Mouse (Mus musculus): ENCODE results near the gene Mboat2. TPM values are rescaled to one million over a fixed set of nuclear protein-coding genes. Genes with fewer than 3 reads are reported as not detected.

Mboat2 gene
- 10 to 100 TPM; 14.0 to 15.7 TPM for total RNA-seq (2021)
- long read RNA-seq, experiment 1, full-length matches to known transcripts: 13 of 16 reads
- long read RNA-seq, experiment 1, partial matches to known transcripts: 0 of 16 reads
- long read RNA-seq, experiment 1, other reads (novel, unspliced or antisense): 3 of 16 reads
- long read RNA-seq, experiment 2, transcript Mboat2-202 (13 exons, 2,351 nt): major isoform, 6 of 14 reads
- long read RNA-seq, experiment 2, partial matches to known transcripts: 1 of 14 reads
- long read RNA-seq, experiment 2, other reads (novel, unspliced or antisense): 6 of 14 reads

GRCm38 (mm10) chr12:24830766-24831152 lies at the start of gene Mboat2:
Mboat2 (plus strand) TSS chr12:24830879.
- peak; percentile 23 to 45 for DNase-seq (ENCODE audit: low spot score in 2 of 2)

GRCm38 (mm10) chr12:24783735-24784134 lies 46.9 kb upstream of the Mboat2 start:
- DNase-seq (ENCODE audit: low spot score in 2 of 2): no peak

- DNase-seq (ENCODE audit: low spot score in 2 of 2): no peak
Observed at GRCm38 (mm10) chr12:24785882-24786281, 44.8 kb upstream of the Mboat2 start.

- no peak for DNase-seq (ENCODE audit: low spot score in 2 of 2)
Observed at GRCm38 (mm10) chr12:24786316-24786715, 44.4 kb upstream of the Mboat2 start.

GRCm38 (mm10) chr12:24789659-24790058 lies 41.0 kb upstream of the Mboat2 start:
- no peak for DNase-seq (ENCODE audit: low spot score in 2 of 2)

GRCm38 (mm10) chr12:24811230-24811629 lies 19.4 kb upstream of the Mboat2 start:
- no peak for DNase-seq (ENCODE audit: low spot score in 2 of 2)

GRCm38 (mm10) chr12:24811906-24812305 lies 18.8 kb upstream of the Mboat2 start:
- DNase-seq (ENCODE audit: low spot score in 2 of 2): no peak

GRCm38 (mm10) chr12:24822831-24823230 lies 7.8 kb upstream of the Mboat2 start:
- no peak for DNase-seq (ENCODE audit: low spot score in 2 of 2)

- no peak for DNase-seq (ENCODE audit: low spot score in 2 of 2)
Observed at GRCm38 (mm10) chr12:24823636-24824354, 6.9 kb upstream of the Mboat2 start.

GRCm38 (mm10) chr12:24830086-24830485 lies 593 bp upstream of the Mboat2 start:
- no peak for DNase-seq (ENCODE audit: low spot score in 2 of 2)

- peak; percentile 81 to 84 for DNase-seq (ENCODE audit: low spot score in 2 of 2)
Observed at GRCm38 (mm10) chr12:24831153-24831963, 679 bp downstream of the Mboat2 start.

GRCm38 (mm10) chr12:24831964-24832427 lies 1.3 kb downstream of the Mboat2 start:
- peak in 1 of 2 experiments; percentile 21 for DNase-seq (ENCODE audit: low spot score in 2 of 2)

- no peak for DNase-seq (ENCODE audit: low spot score in 2 of 2)
Observed at GRCm38 (mm10) chr12:24832438-24832837, 1.8 kb downstream of the Mboat2 start.

- no peak for DNase-seq (ENCODE audit: low spot score in 2 of 2)
Observed at GRCm38 (mm10) chr12:24837947-24838346, 7.3 kb downstream of the Mboat2 start.

- DNase-seq (ENCODE audit: low spot score in 2 of 2): peak in 1 of 2 experiments; percentile 27
Observed at GRCm38 (mm10) chr12:24841115-24841879, 10.6 kb downstream of the Mboat2 start.

GRCm38 (mm10) chr12:24842299-24842910 lies 11.7 kb downstream of the Mboat2 start:
- no peak for DNase-seq (ENCODE audit: low spot score in 2 of 2)

GRCm38 (mm10) chr12:24843395-24844072 lies 12.9 kb downstream of the Mboat2 start:
- no peak for DNase-seq (ENCODE audit: low spot score in 2 of 2)

- no peak for DNase-seq (ENCODE audit: low spot score in 2 of 2)
Observed at GRCm38 (mm10) chr12:24845344-24845743, 14.7 kb downstream of the Mboat2 start.

GRCm38 (mm10) chr12:24848107-24848506 lies 17.4 kb downstream of the Mboat2 start:
- no peak for DNase-seq (ENCODE audit: low spot score in 2 of 2)

- DNase-seq (ENCODE audit: low spot score in 2 of 2): no peak
Observed at GRCm38 (mm10) chr12:24857354-24857753, 26.7 kb downstream of the Mboat2 start.

All from gastrocnemius, postnatal 4 days (tissue).